10 mouse cellular contexts compared by ENCODE assay signal in genomic region chr10:81300352-81300907, GRCm38 (mm10). TPM values are rescaled to one million over a fixed set of nuclear protein-coding genes. Genes with fewer than 3 reads are reported as not detected.
A peak's percentile ranks its signal among the peaks of the same experiment; 100 is the strongest.
DNase-seq lines count a peak whose midpoint lies in the region; ATAC-seq and TF ChIP-seq lines count a peak whose summit lies in the region.
"Had no signal": no experiment of that assay in that cellular context is flagged by ENCODE, and none has a peak within 500 bp of the region (broad histone marks: within the 10 kb centered on the region; RNA-seq: fewer than 3 reads in every experiment).

No protein-coding gene starts in this region.

- no peak for TF ChIP-seq CTCF in cerebellum, adult 2 months (IDR thresholded peaks at IDR 0.05; ENCODE audit: borderline replicate concordance, insufficient read depth, low read depth, low read length)
- no peak for TF ChIP-seq CTCF in lung, embryonic 14.5 days (IDR thresholded peaks at IDR 0.05; ENCODE audit: low read depth)
- no peak for TF ChIP-seq CTCF in olfactory bulb, adult 2 months (IDR thresholded peaks at IDR 0.05; ENCODE audit: insufficient read depth, low read depth, low read length)

- H3K4me3 ChIP-seq in cerebellum, adult 2 months (replicated peaks; ENCODE audit: insufficient read depth, low read depth, low read length) = peak overlapping the region; percentile 16
- no peak overlapping the region for H3K4me3 ChIP-seq in lung, embryonic 14.5 days (ENCODE audit: low read depth, low read length)
- no peak overlapping the region for H3K4me3 ChIP-seq in kidney, embryonic 16.5 days (ENCODE audit: low read length)
- no peak overlapping the region for H3K4me3 ChIP-seq in olfactory bulb, adult 2 months (ENCODE audit: insufficient read depth, low read depth, low read length)

- no peak for ATAC-seq in lung, embryonic 14.5 days (ENCODE audit: insufficient read depth)
- peak; percentile 66 for ATAC-seq in kidney, embryonic 16.5 days (ENCODE audit: low FRiP score, low TSS enrichment)

- 24% methylated on average over 9 of the region's 9 CpGs for WGBS in cerebellum, adult 2 months
- WGBS in lung, embryonic 14.5 days = 75% methylated on average over 9 of the region's 9 CpGs
- WGBS in kidney, embryonic 16.5 days = 69% methylated on average over 9 of the region's 9 CpGs
- 76% methylated on average over 9 of the region's 9 CpGs for WGBS in olfactory bulb, adult 2 months

- TF ChIP-seq POLR2A in cerebellum, adult 2 months (IDR thresholded peaks at IDR 0.05; ENCODE audit: borderline replicate concordance, insufficient read depth, low read length) = no peak
- TF ChIP-seq POLR2A in olfactory bulb, adult 2 months (IDR thresholded peaks at IDR 0.05; ENCODE audit: insufficient read depth, low read depth, low read length) = no peak

- 0 out of 2 replicates have a peak overlapping the region, but pooled peaks have one; percentile 9 for H3K9ac ChIP-seq in lung, embryonic 14.5 days
- peak overlapping the region; percentile 42; the same call in 1 of the 2 replicates for H3K9ac ChIP-seq in kidney, embryonic 16.5 days (replicated peaks; ENCODE audit: low read length)

- H3K36me3 ChIP-seq in lung, embryonic 14.5 days (ENCODE audit: insufficient read depth) = peaks cover 2% of the 10 kb centered on the region; the same call in 1 of the 2 replicates
- no peaks in the 10 kb centered on the region for H3K36me3 ChIP-seq in kidney, embryonic 16.5 days (ENCODE audit: insufficient read depth, low read length)

- peaks cover 92% of the 10 kb centered on the region for H3K4me1 ChIP-seq in cerebellum, adult 2 months (ENCODE audit: control insufficient read depth, insufficient read depth, low read length)
- H3K4me1 ChIP-seq in lung, embryonic 14.5 days (ENCODE audit: insufficient read depth) = no peaks in the 10 kb centered on the region
- H3K4me1 ChIP-seq in kidney, embryonic 16.5 days (ENCODE audit: insufficient read depth, low read length) = peaks cover 79% of the 10 kb centered on the region
- peaks cover 93% of the 10 kb centered on the region for H3K4me1 ChIP-seq in olfactory bulb, adult 2 months (ENCODE audit: control insufficient read depth, insufficient read depth, low read length)

- no peak overlapping the region for H3K4me2 ChIP-seq in lung, embryonic 14.5 days
- H3K4me2 ChIP-seq in kidney, embryonic 16.5 days (replicated peaks; ENCODE audit: low read depth, low read length) = no peak overlapping the region

- peak overlapping the region; percentile 78 for H3K27ac ChIP-seq in cerebellum, adult 2 months (ENCODE audit: insufficient read depth, low read length)
- H3K27ac ChIP-seq in lung, embryonic 14.5 days (ENCODE audit: low read depth) = no peak overlapping the region
- peak overlapping the region; percentile 87 for H3K27ac ChIP-seq in kidney, embryonic 16.5 days (ENCODE audit: low read length)
- H3K27ac ChIP-seq in olfactory bulb, adult 2 months (ENCODE audit: insufficient read depth, low read depth, low read length) = peak overlapping the region; percentile 42

- no peaks in the 10 kb centered on the region for H3K27me3 ChIP-seq in cerebellum, adult 2 months (ENCODE audit: control insufficient read depth, insufficient read depth, low read length)
- no peaks in the 10 kb centered on the region for H3K27me3 ChIP-seq in lung, embryonic 14.5 days (ENCODE audit: insufficient read depth, low read length)
- H3K27me3 ChIP-seq in kidney, embryonic 16.5 days (ENCODE audit: insufficient read depth, low read length) = no peaks in the 10 kb centered on the region

- no peaks in the 10 kb centered on the region for H3K9me3 ChIP-seq in lung, embryonic 14.5 days (ENCODE audit: low read depth, low read length)
- H3K9me3 ChIP-seq in kidney, embryonic 16.5 days (ENCODE audit: low read length) = no peaks in the 10 kb centered on the region

- peak in 1 of 2 experiments; percentile 53 for DNase-seq in cerebellum, adult 2 months
- no peak for DNase-seq in cerebellum, postnatal 10 days
- DNase-seq in lung, embryonic 14.5 days = no peak
- DNase-seq in lung, postnatal 14 days = no peak
- DNase-seq in embryo, embryonic 10 days (ENCODE audit: low spot score) = no peak
- DNase-seq in urinary bladder, postnatal 4 days (ENCODE audit: low spot score in 2 of 2) = no peak
- DNase-seq: gastrocnemius, postnatal 25 days; lung, adult 2 months had no signal

RNA-seq across cellular contexts. Expression of gene Pip5k1c, which starts 7.7 kb away (rescaled TPM):
- 288 and 314 TPM in 2 replicates for polyA plus RNA-seq in cerebellum, adult 2 months (2012; rRNA removed)
- 50.8 and 58.6 TPM in 2 replicates for polyA plus RNA-seq in lung, embryonic 14.5 days (2014; fragmentation: Nextera tagmentation; extraction: Ambion mirVana)
- 62.9 and 63.9 TPM in 2 replicates for polyA plus RNA-seq in kidney, embryonic 16.5 days (2015; fragmentation: Nextera tagmentation; extraction: Ambion mirVana)
- 935 TPM in 1 of 2 replicates, not detected in the other for polyA plus RNA-seq in olfactory bulb, adult 2 months (2012; ENCODE audit: insufficient read depth, insufficient read length, low replicate concordance, missing spikeins)

RNA-seq across cellular contexts. Expression of gene Tjp3, which starts 9.0 kb away (rescaled TPM):
- polyA plus RNA-seq in cerebellum, adult 2 months (2012; rRNA removed) = 0.51 and 1.2 TPM in 2 replicates
- 15.3 and 17.2 TPM in 2 replicates for polyA plus RNA-seq in lung, embryonic 14.5 days (2014; fragmentation: Nextera tagmentation; extraction: Ambion mirVana)
- polyA plus RNA-seq in kidney, embryonic 16.5 days (2015; fragmentation: Nextera tagmentation; extraction: Ambion mirVana) = 21.9 and 22.6 TPM in 2 replicates
- polyA plus RNA-seq in olfactory bulb, adult 2 months (2012; ENCODE audit: insufficient read depth, insufficient read length, low replicate concordance, missing spikeins) = not detected in 2 replicates

RNA-seq across cellular contexts. Expression of gene Cactin, which starts 20.5 kb away (rescaled TPM):
- polyA plus RNA-seq in cerebellum, adult 2 months (2012; rRNA removed) = 36.3 and 36.9 TPM in 2 replicates
- polyA plus RNA-seq in lung, embryonic 14.5 days (2014; fragmentation: Nextera tagmentation; extraction: Ambion mirVana) = 34.3 and 42.9 TPM in 2 replicates
- 42.3 and 43.2 TPM in 2 replicates for polyA plus RNA-seq in kidney, embryonic 16.5 days (2015; fragmentation: Nextera tagmentation; extraction: Ambion mirVana)
- polyA plus RNA-seq in olfactory bulb, adult 2 months (2012; ENCODE audit: insufficient read depth, insufficient read length, low replicate concordance, missing spikeins) = not detected in 2 replicates

RNA-seq across cellular contexts. Expression of gene Tbxa2r, which starts 28.1 kb away (rescaled TPM):
- polyA plus RNA-seq in cerebellum, adult 2 months (2012; rRNA removed) = 2.2 and 3.2 TPM in 2 replicates
- polyA plus RNA-seq in lung, embryonic 14.5 days (2014; fragmentation: Nextera tagmentation; extraction: Ambion mirVana) = 13.6 and 15.0 TPM in 2 replicates
- 19.7 and 20.2 TPM in 2 replicates for polyA plus RNA-seq in kidney, embryonic 16.5 days (2015; fragmentation: Nextera tagmentation; extraction: Ambion mirVana)
- not detected in 2 replicates for polyA plus RNA-seq in olfactory bulb, adult 2 months (2012; ENCODE audit: insufficient read depth, insufficient read length, low replicate concordance, missing spikeins)

RNA-seq across cellular contexts. Expression of gene Apba3, which starts 33.7 kb away (rescaled TPM):
- 61.8 and 63.9 TPM in 2 replicates for polyA plus RNA-seq in cerebellum, adult 2 months (2012; rRNA removed)
- polyA plus RNA-seq in lung, embryonic 14.5 days (2014; fragmentation: Nextera tagmentation; extraction: Ambion mirVana) = 50.4 and 50.8 TPM in 2 replicates
- polyA plus RNA-seq in kidney, embryonic 16.5 days (2015; fragmentation: Nextera tagmentation; extraction: Ambion mirVana) = 88.6 and 88.7 TPM in 2 replicates
- polyA plus RNA-seq in olfactory bulb, adult 2 months (2012; ENCODE audit: insufficient read depth, insufficient read length, low replicate concordance, missing spikeins) = not detected in 2 replicates
